ENCODE assay signal across 8 mouse cellular contexts in the genomic region with DNA sequence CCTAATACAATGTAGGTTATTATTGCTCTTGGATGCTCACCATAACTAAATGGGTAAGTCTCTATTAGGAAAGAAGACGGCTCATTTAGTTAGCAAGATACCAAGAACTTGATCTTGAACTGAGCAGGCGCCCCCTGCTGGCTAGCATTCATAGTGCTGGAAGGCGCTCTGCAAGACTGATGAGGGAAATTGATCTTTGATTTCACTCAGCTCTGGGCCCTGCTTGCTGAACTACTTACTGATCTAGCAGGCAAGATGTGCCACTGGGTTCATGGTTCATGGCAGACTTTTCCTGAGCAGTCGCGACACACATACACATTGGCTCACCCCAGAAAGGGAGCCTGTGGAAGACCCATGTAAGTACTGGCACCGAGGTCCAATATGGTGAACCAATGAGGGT. TPM values are rescaled to one million over a fixed set of nuclear protein-coding genes. Genes with fewer than 3 reads are reported as not detected.
DNase-seq lines count a peak whose midpoint lies in the region; ATAC-seq lines count a peak whose summit lies in the region.

No protein-coding gene starts in this region.

- 36% methylated on average over 6 of the region's 6 CpGs for WGBS in hindbrain, embryonic 10.5 days
- WGBS in hindbrain, embryonic 16.5 days = 42% methylated on average over 6 of the region's 6 CpGs

- peaks cover 3% of the 10 kb centered on the region for H3K4me1 ChIP-seq in hindbrain, embryonic 10.5 days (replicated peaks)
- H3K4me1 ChIP-seq in hindbrain, embryonic 16.5 days (ENCODE audit: control insufficient read depth, insufficient read depth, low read depth, low read length) = peaks cover under 1% of the 10 kb centered on the region

- no peak overlapping the region for H3K4me3 ChIP-seq in hindbrain, embryonic 10.5 days
- no peak overlapping the region for H3K4me3 ChIP-seq in hindbrain, embryonic 16.5 days (ENCODE audit: low read length)

- no peaks in the 10 kb centered on the region for H3K9me3 ChIP-seq in hindbrain, embryonic 10.5 days
- H3K9me3 ChIP-seq in hindbrain, embryonic 16.5 days (ENCODE audit: control insufficient read depth, low read length) = no peaks in the 10 kb centered on the region

- intact Hi-C loops in heart, postnatal 36 days (cut with DNase I) = loop anchor here (1.0 to 5.0 kb wide), 3 partner anchors 45 to 747 kb away; no protein-coding TSS in a partner anchor
- intact Hi-C loops in left cerebral cortex, postnatal 36 days (cut with DNase I) = loop anchor here (5.0 kb wide), 1 partner anchor 742 kb away; no protein-coding TSS in a partner anchor

- no peak for ATAC-seq in hindbrain, embryonic 16.5 days

- no peaks in the 10 kb centered on the region for H3K36me3 ChIP-seq in hindbrain, embryonic 10.5 days
- no peaks in the 10 kb centered on the region for H3K36me3 ChIP-seq in hindbrain, embryonic 16.5 days (ENCODE audit: control insufficient read depth, insufficient read depth, low read length)

- no peaks in the 10 kb centered on the region for H3K27me3 ChIP-seq in hindbrain, embryonic 10.5 days (ENCODE audit: insufficient read depth, poor library complexity, severe bottlenecking)
- H3K27me3 ChIP-seq in hindbrain, embryonic 16.5 days (replicated peaks; ENCODE audit: control insufficient read depth, insufficient read depth, low read length) = no peaks in the 10 kb centered on the region

- H3K27ac ChIP-seq in hindbrain, embryonic 10.5 days = no peak overlapping the region
- H3K27ac ChIP-seq in hindbrain, embryonic 16.5 days (ENCODE audit: low read depth, low read length) = no peak overlapping the region

- H3K9ac ChIP-seq in hindbrain, embryonic 16.5 days (ENCODE audit: low read depth, low read length) = no peak overlapping the region

- DNase-seq in hindbrain, embryonic 10.5 days (ENCODE audit: low spot score) = peak; percentile 79
- DNase-seq in adrenal gland, adult 8-10 months = peak; percentile 25
- DNase-seq in embryo, embryonic 9.5 days (ENCODE audit: extremely low spot score) = peak; percentile 65
- DNase-seq in heart, postnatal 36 days = peak; percentile 71 to 86
- peak; percentile 61 to 68 for DNase-seq in left cerebral cortex, postnatal 36 days (ENCODE audit: low spot score in 2 of 2)
- DNase-seq in ovary, postnatal 14 days (ENCODE audit: low spot score) = peak; percentile 71
- DNase-seq in thymus, postnatal 0 days (ENCODE audit: low spot score) = peak; percentile 66

- H3K4me2 ChIP-seq in hindbrain, embryonic 16.5 days (ENCODE audit: low read length) = no peak overlapping the region

RNA-seq across cellular contexts. Expression of gene M6pr, which starts 4.2 kb away (rescaled TPM):
- polyA plus RNA-seq in hindbrain, embryonic 10.5 days (2016; fragmentation: Nextera tagmentation; extraction: Ambion mirVana) = 78.8 and 91.0 TPM in 2 replicates
- polyA plus RNA-seq in hindbrain, embryonic 16.5 days (2015; fragmentation: Nextera tagmentation; extraction: Ambion mirVana) = 51.8 and 53.1 TPM in 2 replicates
- total RNA-seq in adrenal gland, adult 8-10 months (2022) = 100 to 1,000 TPM; 149 to 174 (median 167) TPM
- total RNA-seq in heart, postnatal 36 days (2021) = 10 to 100 TPM; 40.8 to 42.8 TPM
- 10 to 100 TPM; 67.7 to 69.8 TPM for total RNA-seq in left cerebral cortex, postnatal 36 days (2021)
- polyA plus RNA-seq in thymus, postnatal 0 days (2015; fragmentation: Nextera tagmentation; extraction: Ambion mirVana) = 136 and 144 TPM in 2 replicates

RNA-seq across cellular contexts. Expression of gene Klrg1, which starts 21.7 kb away (rescaled TPM):
- polyA plus RNA-seq in hindbrain, embryonic 10.5 days (2016; fragmentation: Nextera tagmentation; extraction: Ambion mirVana) = 0.21 TPM in 1 of 2 replicates, not detected in the other
- polyA plus RNA-seq in hindbrain, embryonic 16.5 days (2015; fragmentation: Nextera tagmentation; extraction: Ambion mirVana) = 0.99 and 1.1 TPM in 2 replicates
- under 1 TPM in 1 of 4 experiments, not detected in 3; 0.35 TPM for total RNA-seq in adrenal gland, adult 8-10 months (2022)
- total RNA-seq in heart, postnatal 36 days (2021) = not detected
- under 1 TPM in 1 of 2 experiments, not detected in 1; 0.30 TPM for total RNA-seq in left cerebral cortex, postnatal 36 days (2021)
- 0.53 and 0.55 TPM in 2 replicates for polyA plus RNA-seq in thymus, postnatal 0 days (2015; fragmentation: Nextera tagmentation; extraction: Ambion mirVana)

RNA-seq across cellular contexts. Expression of gene Phc1, which starts 36.0 kb away (rescaled TPM):
- polyA plus RNA-seq in hindbrain, embryonic 10.5 days (2016; fragmentation: Nextera tagmentation; extraction: Ambion mirVana) = 25.9 and 29.7 TPM in 2 replicates
- 21.1 and 27.2 TPM in 2 replicates for polyA plus RNA-seq in hindbrain, embryonic 16.5 days (2015; fragmentation: Nextera tagmentation; extraction: Ambion mirVana)
- 10 to 100 TPM; 24.0 to 40.3 (median 30.0) TPM for total RNA-seq in adrenal gland, adult 8-10 months (2022)
- total RNA-seq in heart, postnatal 36 days (2021) = 10 to 100 TPM; 17.5 to 21.8 TPM
- 10 to 100 TPM; 60.1 to 62.5 TPM for total RNA-seq in left cerebral cortex, postnatal 36 days (2021)
- polyA plus RNA-seq in thymus, postnatal 0 days (2015; fragmentation: Nextera tagmentation; extraction: Ambion mirVana) = 10.0 and 10.1 TPM in 2 replicates

Comparison
In these comparisons a context has a peak if more than half of its experiments do, and no peak if none do; other contexts are left out.
1. DNase-seq: peak in every context shown above with its lines; median percentile 79 in hindbrain, embryonic 10.5 days; 78 in heart, postnatal 36 days; 71 in ovary, postnatal 14 days; 66 in thymus, postnatal 0 days; 65 in embryo, embryonic 9.5 days; 64 in left cerebral cortex, postnatal 36 days; 25 in adrenal gland, adult 8-10 months.